Mouse (Mus musculus) brain, embryonic 14.5 days (tissue): Measurements from ENCODE around the gene Nphp4. TPM values are rescaled to one million over a fixed set of nuclear protein-coding genes. Genes with fewer than 3 reads are reported as not detected.
A peak's percentile ranks its signal among the peaks of the same experiment; 100 is the strongest.
"Not testable (repeated sequence)": the region's sequence is repeated elsewhere in the genome, so short reads cannot be mapped to it uniquely, and the experiment has no call there.

Experiments used
- DNase-seq: peaks from one replicate; pipeline ENCODE4 v3.0.0-alpha.2; 2011; ENCODE audit warnings: low read depth
- CTCF ChIP-seq: fragments of 200-500 bp; IDR thresholded peaks from 2 replicates; pipeline ENCODE4 v1.5.1; 2012; ENCODE audit warnings: inconsistent platforms, mild to moderate bottlenecking, moderate library complexity, borderline replicate concordance; ENCODE audit not compliant: insufficient read depth, insufficient read length; ENCODE audit errors: extremely low read depth
- POLR2A ChIP-seq: fragments of 200-500 bp; IDR thresholded peaks from 2 replicates; pipeline ENCODE4 v1.6.1; 2012; ENCODE audit warnings: mild to moderate bottlenecking, inconsistent platforms, borderline replicate concordance; ENCODE audit not compliant: poor library complexity, insufficient read depth, insufficient read length, severe bottlenecking; ENCODE audit errors: extremely low read depth
- polyA plus RNA-seq: library from polyadenylated mRNA; depleted of rRNA; stranded (reverse); fragments of >200 nt; gene quantifications from 2 replicates; pipeline ENCODE4 v1.2.3, GENCODE M21; 2012

Nphp4 gene
- polyA plus RNA-seq, 1 experiment, result 10.0 TPM

GRCm38 (mm10) chr4:152549507-152550202, 73.1 kb downstream of the Nphp4 start:
- no peak for TF ChIP-seq POLR2A
- no peak for TF ChIP-seq CTCF
- DNase-seq, result no peak

- no peak for TF ChIP-seq CTCF
- TF ChIP-seq POLR2A, result no peak
- no peak for DNase-seq
Observed at GRCm38 (mm10) chr4:152550203-152550549, 73.7 kb downstream of the Nphp4 start.

GRCm38 (mm10) chr4:152553582-152554285, 77.2 kb downstream of the Nphp4 start:
- DNase-seq, result no peak
- TF ChIP-seq CTCF, result no peak
- no peak for TF ChIP-seq POLR2A

GRCm38 (mm10) chr4:152554421-152554820, 77.9 kb downstream of the Nphp4 start:
- no peak for TF ChIP-seq CTCF
- no peak for TF ChIP-seq POLR2A
- DNase-seq, result no peak

- DNase-seq, result not testable (repeated sequence)
Observed at GRCm38 (mm10) chr4:152555806-152556205, 79.3 kb downstream of the Nphp4 start.

GRCm38 (mm10) chr4:152558246-152558645, 81.7 kb downstream of the Nphp4 start:
- no peak for TF ChIP-seq POLR2A
- no peak for TF ChIP-seq CTCF
- peak; percentile 76 for DNase-seq

- no peak for TF ChIP-seq POLR2A
- no peak for TF ChIP-seq CTCF
Observed at GRCm38 (mm10) chr4:152568006-152568405, 91.5 kb downstream of the Nphp4 start.

GRCm38 (mm10) chr4:152568662-152569395, 92.3 kb downstream of the Nphp4 start:
- DNase-seq, result peak; percentile 36
- TF ChIP-seq POLR2A (no peak), CTCF (no peak)

More at GRCm38 (mm10) chr4:152568006-152568405, 91.5 kb downstream of the Nphp4 start:
- no peak for DNase-seq

GRCm38 (mm10) chr4:152574266-152574665, 97.8 kb downstream of the Nphp4 start:
- no peak for TF ChIP-seq CTCF
- TF ChIP-seq POLR2A, result no peak
- DNase-seq, result no peak

- TF ChIP-seq POLR2A (no peak), CTCF (no peak)
- peak; percentile 51 for DNase-seq
Observed at GRCm38 (mm10) chr4:152576826-152577225, 100.3 kb downstream of the Nphp4 start.

- DNase-seq, result no peak
- TF ChIP-seq POLR2A, result no peak
Observed at GRCm38 (mm10) chr4:152579956-152580355, 103.5 kb downstream of the Nphp4 start.
